Mouse (Mus musculus) myocyte (in vitro differentiated cells): Measurements from ENCODE around the gene Pno1.

Experiments
- CEBPB ChIP-seq: IDR thresholded peaks from 2 replicates; pipeline ENCODE4 v1.6.1; 2011; ENCODE audit warnings: mild to moderate bottlenecking, moderate library complexity; ENCODE audit not compliant: poor library complexity, insufficient read depth, severe bottlenecking
- MAX ChIP-seq: IDR thresholded peaks from one replicate; pipeline ENCODE4 v1.6.1; 2011; ENCODE audit warnings: low read depth, mild to moderate bottlenecking, control low read depth
- MYOD1 ChIP-seq, 3 experiments: IDR thresholded peaks; one replicate each; pipeline ENCODE4 v1.6.1; 2011; ENCODE audit warnings: control low read depth in 2 of 3, low read depth in 2 of 3, mild to moderate bottlenecking in 2 of 3, moderate library complexity in 1 of 3; ENCODE audit not compliant: insufficient read length in 2 of 3, control insufficient read depth in 1 of 3
- MYOG ChIP-seq, 3 experiments: IDR thresholded peaks; one replicate each; pipeline ENCODE4 v1.6.1; 2011; ENCODE audit warnings: control low read depth in 2 of 3, low read depth in 2 of 3, mild to moderate bottlenecking in 2 of 3; ENCODE audit not compliant: insufficient read length in 2 of 3, control insufficient read depth in 1 of 3, insufficient read depth in 1 of 3
- POLR2A ChIP-seq: IDR thresholded peaks from one replicate; pipeline ENCODE4 v1.6.1; 2011; ENCODE audit warnings: low read depth, mild to moderate bottlenecking, control low read depth, moderate library complexity; ENCODE audit not compliant: insufficient read length
- POLR2AphosphoS2 ChIP-seq: IDR thresholded peaks from one replicate; pipeline ENCODE4 v1.6.1; 2011; ENCODE audit warnings: low read depth, control low read depth; ENCODE audit not compliant: insufficient read length
- TCF12 ChIP-seq: IDR thresholded peaks from one replicate; pipeline ENCODE4 v1.6.1; 2011; ENCODE audit warnings: mild to moderate bottlenecking, control low read depth; ENCODE audit not compliant: poor library complexity, insufficient read depth, severe bottlenecking

DNA sequence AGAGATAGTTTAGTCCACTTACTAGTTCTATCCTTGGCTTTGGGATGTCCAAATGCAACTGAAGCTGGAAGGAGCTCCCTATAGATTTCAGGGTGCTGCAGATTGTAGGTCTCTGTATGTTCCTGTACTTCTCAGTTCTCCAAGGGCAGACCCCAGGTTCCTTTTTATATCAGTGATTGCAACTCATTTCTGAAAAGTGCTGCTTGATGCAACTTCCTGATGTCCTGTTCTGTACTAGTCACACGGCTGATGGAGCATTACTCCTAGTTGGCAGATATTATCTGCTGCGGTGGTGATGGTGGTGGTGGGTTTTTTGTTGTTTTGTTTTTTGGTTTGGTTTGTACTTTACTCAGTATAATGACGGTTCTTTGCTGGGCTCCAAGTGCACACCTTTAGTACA is 30.6 kb downstream of the Pno1 start:
- TF ChIP-seq TCF12: no peak
- no peak for TF ChIP-seq MAX
- TF ChIP-seq MYOG (IDR thresholded peaks at IDR 0.05; ENCODE audit: control insufficient read depth in 1 of 3, insufficient read depth in 1 of 3, insufficient read length in 2 of 3, low read depth in 2 of 3): no peak
- no peak for TF ChIP-seq CEBPB
- no peak for TF ChIP-seq MYOD1 (IDR thresholded peaks at IDR 0.05; ENCODE audit: control insufficient read depth in 1 of 3, insufficient read length in 2 of 3, low read depth in 2 of 3)
- no peak for TF ChIP-seq POLR2A
- TF ChIP-seq POLR2AphosphoS2: no peak
